Mouse (Mus musculus) myocyte (in vitro differentiated cells): ENCODE measurements around the gene Gpr108.

Experiments used
- CEBPB ChIP-seq: IDR thresholded peaks from 2 replicates; pipeline ENCODE4 v1.6.1; 2011; ENCODE audit warnings: mild to moderate bottlenecking, moderate library complexity; ENCODE audit not compliant: poor library complexity, insufficient read depth, severe bottlenecking
- E2F4 ChIP-seq: IDR thresholded peaks from one replicate; pipeline ENCODE4 v1.6.1; 2011; ENCODE audit warnings: mild to moderate bottlenecking, control low read depth, moderate library complexity; ENCODE audit not compliant: insufficient read depth
- MAX ChIP-seq: IDR thresholded peaks from one replicate; pipeline ENCODE4 v1.6.1; 2011; ENCODE audit warnings: low read depth, mild to moderate bottlenecking, control low read depth
- MYOD1 ChIP-seq, 3 experiments: IDR thresholded peaks; one replicate each; pipeline ENCODE4 v1.6.1; 2011; ENCODE audit warnings: control low read depth in 2 of 3, low read depth in 2 of 3, mild to moderate bottlenecking in 2 of 3, moderate library complexity in 1 of 3; ENCODE audit not compliant: insufficient read length in 2 of 3, control insufficient read depth in 1 of 3
- MYOG ChIP-seq, 3 experiments: IDR thresholded peaks; one replicate each; pipeline ENCODE4 v1.6.1; 2011; ENCODE audit warnings: control low read depth in 2 of 3, low read depth in 2 of 3, mild to moderate bottlenecking in 2 of 3; ENCODE audit not compliant: insufficient read length in 2 of 3, control insufficient read depth in 1 of 3, insufficient read depth in 1 of 3
- POLR2A ChIP-seq: IDR thresholded peaks from one replicate; pipeline ENCODE4 v1.6.1; 2011; ENCODE audit warnings: low read depth, mild to moderate bottlenecking, control low read depth, moderate library complexity; ENCODE audit not compliant: insufficient read length
- POLR2AphosphoS2 ChIP-seq: IDR thresholded peaks from one replicate; pipeline ENCODE4 v1.6.1; 2011; ENCODE audit warnings: low read depth, control low read depth; ENCODE audit not compliant: insufficient read length
- SRF ChIP-seq: IDR thresholded peaks from one replicate; pipeline ENCODE4 v1.6.1; 2011; ENCODE audit warnings: low read depth; ENCODE audit not compliant: control insufficient read depth, insufficient read length
- TCF12 ChIP-seq: IDR thresholded peaks from one replicate; pipeline ENCODE4 v1.6.1; 2011; ENCODE audit warnings: mild to moderate bottlenecking, control low read depth; ENCODE audit not compliant: poor library complexity, insufficient read depth, severe bottlenecking
- TCF3 ChIP-seq: IDR thresholded peaks from one replicate; pipeline ENCODE4 v1.6.1; 2011; ENCODE audit warnings: low read depth, control low read depth; ENCODE audit not compliant: insufficient read length
- USF1 ChIP-seq: IDR thresholded peaks from one replicate; pipeline ENCODE4 v1.6.1; 2011; ENCODE audit warnings: low read depth, mild to moderate bottlenecking, control low read depth, moderate library complexity

DNA sequence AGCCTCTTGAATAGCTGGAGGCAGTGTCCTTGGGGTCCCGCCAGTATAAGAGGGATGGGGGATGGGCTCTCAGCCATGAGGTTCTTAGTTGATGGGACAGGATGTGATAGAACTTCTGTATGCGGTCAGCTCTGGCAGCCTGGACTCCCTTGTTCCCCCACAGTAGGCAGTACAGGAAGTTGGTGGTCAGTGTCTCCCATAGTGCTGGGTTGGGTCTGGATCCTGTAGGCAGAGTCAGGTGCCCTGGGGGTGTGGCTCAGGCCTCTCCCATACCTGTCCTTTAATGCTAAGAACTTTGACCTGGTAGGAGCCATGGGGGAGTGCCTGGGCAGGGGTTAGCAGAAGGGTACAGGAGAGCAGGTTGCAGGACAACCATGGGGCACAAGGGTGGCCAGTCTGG is 15.9 kb upstream of the Gpr108 start:
- no peak for TF ChIP-seq POLR2AphosphoS2
- no peak for TF ChIP-seq MAX
- no peak for TF ChIP-seq POLR2A
- TF ChIP-seq USF1: no peak
- no peak for TF ChIP-seq E2F4
- TF ChIP-seq TCF3: no peak
- TF ChIP-seq MYOD1 (IDR thresholded peaks at IDR 0.05; ENCODE audit: control insufficient read depth in 1 of 3, insufficient read length in 2 of 3, low read depth in 2 of 3): no peak
- TF ChIP-seq MYOG (IDR thresholded peaks at IDR 0.05; ENCODE audit: control insufficient read depth in 1 of 3, insufficient read depth in 1 of 3, insufficient read length in 2 of 3, low read depth in 2 of 3): no peak
- no peak for TF ChIP-seq SRF
- TF ChIP-seq CEBPB: no peak
- TF ChIP-seq TCF12: no peak
